Mouse (Mus musculus) left cerebral cortex, adult 2 months (tissue): ENCODE data around the gene Slc37a1. TPM values are rescaled to one million over a fixed set of nuclear protein-coding genes. Genes with fewer than 3 reads are reported as not detected.

Experiments
- DNase-seq, 2 experiments: peaks; one replicate each; pipeline ENCODE4 v3.0.0; 2021 to 2022; ENCODE audit warnings: low spot score in 2 of 2, mixed read lengths in 1 of 2; ENCODE audit errors: extremely low spot score in 1 of 2
- H3K27ac ChIP-seq: fragments of 200-600 bp; 2 replicates; pipeline ENCODE4 v1.8.1; 2022
- H3K4me3 ChIP-seq: fragments of 200-600 bp; 2 replicates; pipeline ENCODE4 v1.8.1; 2022
- CTCF ChIP-seq: fragments of 200-600 bp; IDR thresholded peaks from 2 replicates; pipeline ENCODE4 v1.8.1; 2022; ENCODE audit warnings: antibody characterized with exemption, mild to moderate bottlenecking, moderate library complexity
- intact Hi-C: fragments of 180-260 bp; cut with DNase I; formaldehyde crosslinking; loops from one replicate; pipeline ENCODE4 v1.15.1; 2025
- total RNA-seq, 2 experiments: library from RNA; stranded (reverse); gene quantifications; 2 replicates each; pipeline ENCODE4 v1.2.3; 2021

Gene Slc37a1
- total RNA-seq, 2 experiments from 2014 or later = 9.4 to 12.0 TPM

GRCm38 (mm10) chr17:31379863-31380262 is 93.3 kb downstream of the Slc37a1 start:
- intact Hi-C loops = loop anchor here (2.0 kb wide), 1 partner anchor 71 kb away; no protein-coding TSS in a partner anchor
- Histone ChIP-seq H3K4me3 (no peak overlapping the region), H3K27ac (no peak overlapping the region)
- no peak for TF ChIP-seq CTCF
- no peak for DNase-seq

GRCm38 (mm10) chr17:31383320-31383719 is 96.7 kb downstream of the Slc37a1 start:
- TF ChIP-seq CTCF = no peak
- Histone ChIP-seq H3K4me3 (no peak overlapping the region), H3K27ac (no peak overlapping the region)
- no peak for DNase-seq
- intact Hi-C loops = no loop called here

GRCm38 (mm10) chr17:31384968-31385627 is 98.5 kb downstream of the Slc37a1 start:
- Histone ChIP-seq H3K4me3 (no peak overlapping the region), H3K27ac (peak overlapping the region; percentile 55; the same call in 1 of the 2 replicates)
- no peak for TF ChIP-seq CTCF
- intact Hi-C loops = loop anchor here (5.0 kb wide), 1 partner anchor 42 kb away; no protein-coding TSS in a partner anchor
- DNase-seq = no peak

- Histone ChIP-seq H3K27ac (peak within 1 kb of the TSS; percentile 81), H3K4me3 (peak within 1 kb of the TSS; percentile 79)
- no peak for TF ChIP-seq CTCF
- peak; percentile 53 to 77 for DNase-seq
- intact Hi-C loops = loop anchor here (5.0 kb wide), 1 partner anchor 41 kb away; no protein-coding TSS in a partner anchor
These were observed 99.4 kb downstream of the Slc37a1 start, which contains the start of gene Pde9a for GRCm38 (mm10) chr17:31385671-31386665. Gene Pde9a, plus strand, starts transcription at chr17:31386210.

- H3K27ac ChIP-seq = peak overlapping the region; percentile 81
- intact Hi-C loops = loop anchor here (5.0 kb wide), 1 partner anchor 40 kb away; no protein-coding TSS in a partner anchor
These were observed 100.2 kb downstream of the Slc37a1 start for GRCm38 (mm10) chr17:31386766-31387275.

GRCm38 (mm10) chr17:31389432-31390050 is 102.9 kb downstream of the Slc37a1 start:
- H3K27ac ChIP-seq = no peak overlapping the region
- intact Hi-C loops = loop anchor here (5.0 kb wide), 1 partner anchor 38 kb away; no protein-coding TSS in a partner anchor
- no peak for DNase-seq
- no peak overlapping the region for H3K4me3 ChIP-seq
- TF ChIP-seq CTCF = no peak

More at GRCm38 (mm10) chr17:31386766-31387275, 100.2 kb downstream of the Slc37a1 start:
- H3K4me3 ChIP-seq = peak overlapping the region; percentile 79
- no peak for DNase-seq
- TF ChIP-seq CTCF = no peak

- Histone ChIP-seq H3K4me3 (no peak overlapping the region), H3K27ac (no peak overlapping the region)
- TF ChIP-seq CTCF = no peak
- no peak for DNase-seq
- intact Hi-C loops = no loop called here
These were observed 104.9 kb downstream of the Slc37a1 start for GRCm38 (mm10) chr17:31391462-31391861.

GRCm38 (mm10) chr17:31392041-31392440 is 105.4 kb downstream of the Slc37a1 start:
- DNase-seq = no peak
- Histone ChIP-seq H3K27ac (no peak overlapping the region), H3K4me3 (no peak overlapping the region)
- no peak for TF ChIP-seq CTCF
- intact Hi-C loops = no loop called here

GRCm38 (mm10) chr17:31393811-31394210 is 107.2 kb downstream of the Slc37a1 start:
- Histone ChIP-seq H3K4me3 (no peak overlapping the region), H3K27ac (no peak overlapping the region)
- DNase-seq = no peak
- no peak for TF ChIP-seq CTCF
- intact Hi-C loops = no loop called here

GRCm38 (mm10) chr17:31400294-31400693 is 113.7 kb downstream of the Slc37a1 start:
- intact Hi-C loops = no loop called here
- no peak for DNase-seq
- Histone ChIP-seq H3K4me3 (no peak overlapping the region), H3K27ac (0 out of 2 replicates have a peak overlapping the region, but pooled peaks have one; percentile 7)
- TF ChIP-seq CTCF = no peak

Other genes starting within 250 kb of the Slc37a1 start
- gene Abcg1, start 229.1 kb upstream of the Slc37a1 start, total RNA-seq = 10 to 100 TPM; 76.5 to 77.6 TPM
- gene Tff3, start 157.1 kb upstream of the Slc37a1 start, total RNA-seq = not detected
- gene Tff2, start 142.5 kb upstream of the Slc37a1 start, total RNA-seq = not detected
- gene Tff1, start 121.5 kb upstream of the Slc37a1 start, total RNA-seq = not detected
- not detected for gene Tmprss3, start 87.8 kb upstream of the Slc37a1 start, total RNA-seq
- gene Ubash3a, start 78.9 kb upstream of the Slc37a1 start, total RNA-seq = not detected
- 10 to 100 TPM; 14.5 to 19.8 TPM for gene Rsph1, start 9.4 kb upstream of the Slc37a1 start, total RNA-seq
- gene Pde9a, start 99.4 kb downstream of the Slc37a1 start, total RNA-seq = 10 to 100 TPM; 23.7 to 25.0 TPM
- gene Wdr4, start 233.2 kb downstream of the Slc37a1 start, total RNA-seq = 10 to 100 TPM; 26.4 to 27.7 TPM
- gene Ndufv3, start 233.3 kb downstream of the Slc37a1 start, total RNA-seq = 100 to 1,000 TPM; 222 to 229 TPM